Mouse (Mus musculus): Measurements from ENCODE around the gene Fam241b.

The Fam241b gene

DNA sequence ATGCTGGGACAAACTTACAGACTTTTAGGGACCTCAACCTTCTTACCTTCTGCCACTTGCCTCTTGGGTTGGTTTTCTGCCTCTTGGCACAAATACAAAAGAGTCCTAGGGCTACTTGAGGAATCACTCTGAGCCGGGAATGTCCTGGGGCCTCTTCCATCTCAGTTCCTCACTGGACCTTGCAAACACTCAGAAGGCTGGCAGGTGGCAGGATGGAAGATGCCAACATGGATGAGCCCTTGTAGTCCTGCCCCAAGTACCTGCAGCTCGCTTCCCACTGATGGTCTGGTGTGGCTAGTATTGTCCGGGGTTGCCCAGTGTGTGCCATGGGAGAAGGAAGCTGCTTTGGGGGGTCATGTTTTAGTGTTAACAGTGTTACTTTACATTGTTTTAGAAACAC is 73.8 kb downstream of the Fam241b start:
- no peak for DNase-seq

- DNase-seq: no peak
These were observed 74.3 kb downstream of the Fam241b start for GRCm38 (mm10) chr10:62069398-62069797.

DNA sequence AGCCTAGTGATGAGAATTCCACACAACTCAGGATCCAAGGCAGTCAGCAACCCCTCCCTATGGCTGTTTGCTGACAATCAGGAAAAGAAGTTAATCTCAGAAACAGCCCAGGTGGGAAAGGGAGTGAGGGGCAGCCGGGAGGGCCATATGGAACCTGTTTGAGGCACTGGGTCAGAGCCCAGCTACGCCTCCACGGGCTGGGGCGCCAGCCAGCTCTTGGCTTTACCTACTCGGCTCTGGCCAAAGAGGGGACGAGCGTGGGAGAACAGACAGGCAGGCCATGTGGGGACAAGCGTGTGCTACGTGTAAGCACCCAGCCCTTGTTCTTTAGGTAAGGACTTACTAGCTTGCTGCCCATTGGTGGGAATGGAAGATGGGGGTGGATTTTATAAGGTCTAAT is 75.2 kb downstream of the Fam241b start:
- DNase-seq: no peak

DNA sequence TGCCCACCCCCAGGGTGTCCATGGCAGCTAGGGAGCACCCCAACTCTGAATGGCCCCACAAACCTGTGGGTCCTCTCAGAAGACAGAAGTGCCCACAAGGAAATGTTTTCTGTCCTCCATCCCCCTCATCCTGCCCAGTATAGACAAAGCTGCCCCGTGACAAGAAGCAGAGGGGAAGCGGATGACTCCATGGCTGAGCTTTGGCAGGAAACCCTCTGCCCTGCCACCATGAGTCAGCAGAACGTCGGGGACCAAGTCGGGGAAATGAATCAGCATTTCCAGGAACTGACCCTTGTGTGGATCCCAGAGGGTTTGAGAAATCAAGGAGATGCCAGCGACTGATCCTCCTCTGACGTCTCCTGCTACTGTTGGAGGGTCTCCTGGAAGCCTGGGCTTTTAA is 77.5 kb downstream of the Fam241b start:
- DNase-seq: peak in 1 of 2 experiments; percentile 36

- no peak for DNase-seq
These were observed 80.9 kb downstream of the Fam241b start for GRCm38 (mm10) chr10:62062786-62063185.

DNA sequence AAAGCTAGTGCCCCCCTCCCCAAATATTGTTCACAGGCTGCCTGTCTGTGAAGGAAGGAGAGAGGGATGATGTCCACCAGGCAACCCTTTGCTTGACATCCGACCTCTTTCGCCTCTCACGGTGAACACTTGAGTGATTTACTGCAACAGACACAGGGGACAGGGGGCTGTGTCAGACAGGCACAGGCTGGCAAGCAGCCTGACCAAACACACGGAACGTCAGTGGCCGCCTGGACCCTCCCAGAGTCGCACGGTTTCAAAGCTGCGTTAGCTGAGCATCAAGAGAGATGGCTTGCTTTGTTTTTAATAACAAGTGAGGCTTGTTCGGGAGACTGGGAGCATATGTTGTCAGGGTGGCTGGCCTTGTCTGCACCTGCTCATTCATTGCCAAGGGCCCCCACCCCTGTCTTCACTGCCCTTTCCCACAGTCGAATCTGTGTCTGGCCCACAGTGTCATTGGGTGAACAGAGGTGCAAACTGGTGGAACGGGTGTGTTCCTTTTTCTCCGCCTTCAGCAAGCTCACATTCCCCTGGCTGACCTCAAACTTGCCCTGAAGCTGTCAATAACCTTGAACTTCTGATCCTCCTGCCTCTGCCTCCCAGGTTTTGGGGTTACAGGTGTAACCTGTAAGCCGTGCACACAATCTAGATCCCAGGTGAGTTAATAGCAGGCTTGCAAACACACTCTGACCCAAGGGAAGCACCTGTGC is 82.6 kb downstream of the Fam241b start:
- DNase-seq: peak; percentile 29 to 38

GRCm38 (mm10) chr10:62060224-62060913 is 83.4 kb downstream of the Fam241b start:
- DNase-seq: peak; percentile 42 to 48

GRCm38 (mm10) chr10:62058508-62059375 is 85.0 kb downstream of the Fam241b start:
- DNase-seq: peak; percentile 54 to 74

Data from kidney, postnatal 4 days (tissue).